Mouse (Mus musculus) right cerebral cortex, adult 18-20 months (tissue): ENCODE measurements around the gene Ccn1.

Experiments
- DNase-seq: peaks from one replicate; pipeline ENCODE4 v3.0.0; 2022; ENCODE audit warnings: mixed read lengths

Gene Ccn1

DNA sequence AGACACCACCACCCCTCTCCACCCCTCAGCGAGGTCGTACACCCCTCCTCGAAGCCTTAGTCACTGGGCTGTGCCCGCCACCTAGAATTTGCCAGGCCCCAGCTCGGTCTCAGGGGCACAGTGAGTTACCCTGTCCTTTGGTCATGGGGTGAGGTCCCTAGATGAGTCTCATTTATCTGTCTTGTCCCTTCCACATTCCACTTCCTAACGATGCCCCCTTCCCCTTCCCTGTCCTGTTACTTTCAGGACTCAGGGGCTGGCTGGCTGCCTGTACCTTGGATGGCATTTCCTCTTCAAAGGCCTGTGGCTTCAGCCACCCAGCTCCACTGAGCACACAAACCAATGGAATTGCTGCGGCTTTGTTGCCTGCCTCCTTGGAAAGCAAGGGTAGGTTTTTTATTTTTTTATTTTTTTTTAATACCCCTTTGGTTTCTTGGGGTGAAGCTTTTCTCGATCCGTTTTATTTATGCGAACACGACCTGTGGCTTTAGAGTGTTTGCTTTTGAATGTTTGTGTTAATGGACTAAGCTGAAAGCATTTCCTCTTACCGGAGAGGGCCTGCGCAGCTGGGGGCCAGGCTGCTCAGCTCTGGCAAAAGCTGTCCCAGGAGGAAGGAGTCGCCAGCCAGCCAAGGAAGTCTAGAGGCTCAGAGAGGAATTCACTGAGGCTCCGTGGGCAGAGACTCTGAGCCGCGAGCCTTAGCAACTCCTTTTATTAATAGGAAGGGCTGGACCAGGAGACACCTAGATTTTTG is 35.2 kb downstream of the Ccn1 start:
- no peak for DNase-seq

DNA sequence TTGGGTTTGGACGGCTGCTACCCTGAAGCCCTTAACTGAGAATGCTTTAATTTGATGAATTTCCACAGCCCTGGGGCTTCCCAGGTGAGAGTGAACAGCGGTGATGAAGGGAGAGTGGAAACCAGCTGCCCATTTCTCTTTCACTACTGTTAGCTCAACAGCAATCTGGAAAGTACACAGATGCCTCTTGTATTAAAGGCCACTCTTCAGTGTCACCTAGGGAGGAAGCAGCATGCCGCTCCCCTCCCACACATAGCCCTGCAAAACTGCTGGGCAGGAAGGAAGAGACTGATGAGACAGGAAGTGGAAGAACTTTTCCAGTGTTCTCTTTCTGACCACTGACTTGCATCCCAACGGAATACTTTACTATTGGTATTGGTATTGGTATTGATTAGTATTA is 36.5 kb downstream of the Ccn1 start:
- no peak for DNase-seq

DNA sequence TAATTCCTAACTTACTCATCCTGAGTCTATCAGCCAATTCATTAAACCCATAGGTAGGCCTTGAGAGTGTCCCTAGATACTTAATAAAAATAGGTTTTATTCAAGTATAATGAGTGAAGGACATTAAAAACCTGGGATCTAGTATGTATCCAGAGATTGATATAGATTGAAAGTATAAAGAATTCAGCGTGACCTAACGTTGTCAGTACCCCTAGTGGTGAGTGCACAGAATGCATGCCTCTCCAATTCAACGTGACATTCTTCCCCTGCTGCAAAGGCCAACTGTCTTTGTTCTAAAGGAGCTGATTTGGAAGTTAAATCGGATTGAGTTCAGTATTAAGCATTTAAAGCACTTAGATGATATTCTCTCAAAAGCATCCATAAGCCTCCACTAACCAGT is 37.1 kb downstream of the Ccn1 start:
- DNase-seq, result no peak

DNA sequence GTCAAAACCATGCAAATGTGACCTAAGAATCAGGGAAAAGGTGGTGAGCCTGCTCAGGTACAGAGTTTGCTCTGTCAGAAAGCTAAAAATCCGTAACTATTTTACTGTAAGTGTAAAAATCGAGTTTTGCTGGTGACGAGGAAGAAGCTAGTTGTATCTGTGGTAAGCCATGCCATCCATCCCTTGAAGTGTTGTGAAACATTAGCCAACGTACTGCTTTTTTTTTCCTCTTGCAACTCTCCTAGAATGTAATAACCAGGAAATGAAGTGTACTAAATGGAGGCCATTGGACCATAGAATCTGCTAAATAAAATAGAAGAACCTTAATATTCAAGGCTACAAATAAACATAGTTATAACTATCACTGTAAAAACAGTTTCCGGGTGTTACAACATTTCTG is 41.5 kb downstream of the Ccn1 start:
- no peak for DNase-seq

DNA sequence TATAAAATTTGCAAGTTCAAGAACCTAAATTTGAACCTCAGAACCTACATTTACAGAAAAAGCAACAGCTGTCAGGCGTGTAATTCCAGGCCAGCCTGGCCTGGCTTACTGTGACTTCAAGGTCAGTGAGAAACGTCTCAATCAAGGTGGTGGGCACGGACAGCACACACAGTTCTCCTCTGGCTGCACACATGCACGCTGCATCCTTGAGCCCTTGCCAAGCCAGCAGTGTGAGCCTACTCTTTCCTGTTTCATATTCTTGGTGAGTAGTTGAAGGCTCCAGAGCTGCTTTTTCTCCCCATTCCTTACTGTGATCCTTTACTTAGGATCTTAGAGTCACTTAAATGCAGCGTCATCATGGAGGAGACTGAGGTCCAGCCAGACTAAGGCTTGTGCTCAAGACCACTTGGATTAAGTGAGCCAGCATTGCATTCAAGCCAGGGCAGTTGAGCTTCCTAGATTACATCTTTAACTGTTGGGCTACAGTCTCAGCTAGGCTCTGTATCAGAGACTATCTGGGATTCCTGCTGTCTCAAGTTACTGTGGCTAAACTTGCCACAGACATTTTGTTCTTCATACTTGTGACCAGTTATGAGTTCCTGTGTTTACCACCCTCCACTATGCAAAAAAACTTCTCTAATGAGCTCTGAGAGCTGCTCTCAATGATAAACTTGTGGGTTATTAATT is 44.2 kb downstream of the Ccn1 start:
- no peak for DNase-seq

DNA sequence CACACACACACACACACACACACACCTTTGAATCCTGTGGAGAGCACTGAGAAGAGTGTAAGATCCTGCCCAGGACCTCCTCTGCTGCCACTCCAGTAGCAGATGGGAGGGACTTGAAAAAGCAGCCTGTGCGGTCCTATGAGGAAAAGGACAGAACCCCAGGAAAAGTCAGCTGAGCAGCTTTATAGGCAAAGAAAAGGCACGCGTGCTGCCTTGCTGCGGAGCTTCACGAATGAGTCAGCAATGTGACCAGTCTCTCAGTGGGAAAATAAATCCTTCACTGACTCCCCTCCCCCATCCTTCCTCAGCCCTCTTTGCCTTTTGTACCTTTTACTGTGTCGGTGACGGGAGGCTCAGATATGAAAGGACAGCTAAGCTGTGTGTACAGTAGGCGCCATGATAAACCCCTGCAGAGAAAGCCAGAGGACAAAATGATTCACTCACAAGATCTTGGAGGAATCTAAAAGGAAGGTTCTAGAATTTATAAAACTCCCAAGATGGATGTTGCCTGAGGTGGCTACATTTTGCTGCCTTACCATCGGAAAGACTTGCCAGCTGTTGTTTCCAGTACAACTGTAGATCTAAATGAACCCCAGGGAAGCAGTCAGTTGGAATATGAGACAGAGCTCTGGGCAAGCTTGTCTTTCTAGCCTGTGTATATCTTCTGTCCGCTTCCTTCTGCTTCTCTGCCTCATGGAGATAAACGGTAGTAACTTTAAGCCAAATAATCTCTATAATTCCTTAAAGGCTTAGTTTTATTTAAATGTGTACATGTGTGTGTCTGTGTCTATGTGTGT is 47.2 kb downstream of the Ccn1 start:
- no peak for DNase-seq

DNA sequence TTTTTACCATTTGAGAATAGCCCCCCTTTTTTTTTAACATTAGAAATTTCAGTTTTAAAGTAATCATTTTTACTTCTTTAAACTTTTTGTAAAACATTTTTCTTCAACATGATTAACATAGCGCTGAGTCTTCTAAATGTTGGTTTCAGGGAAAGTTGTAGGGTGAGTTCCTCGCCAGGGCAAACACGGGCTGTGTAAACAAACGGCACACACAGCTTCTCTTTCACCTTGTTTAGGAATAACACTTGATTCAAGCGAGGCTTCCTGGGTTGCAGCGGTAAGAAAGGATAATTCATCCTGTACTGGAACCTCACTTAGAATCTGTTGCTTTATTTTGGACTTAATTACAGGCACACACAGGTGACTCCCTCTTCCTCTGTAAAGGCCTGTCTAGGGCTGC is 48.4 kb downstream of the Ccn1 start:
- no peak for DNase-seq

DNA sequence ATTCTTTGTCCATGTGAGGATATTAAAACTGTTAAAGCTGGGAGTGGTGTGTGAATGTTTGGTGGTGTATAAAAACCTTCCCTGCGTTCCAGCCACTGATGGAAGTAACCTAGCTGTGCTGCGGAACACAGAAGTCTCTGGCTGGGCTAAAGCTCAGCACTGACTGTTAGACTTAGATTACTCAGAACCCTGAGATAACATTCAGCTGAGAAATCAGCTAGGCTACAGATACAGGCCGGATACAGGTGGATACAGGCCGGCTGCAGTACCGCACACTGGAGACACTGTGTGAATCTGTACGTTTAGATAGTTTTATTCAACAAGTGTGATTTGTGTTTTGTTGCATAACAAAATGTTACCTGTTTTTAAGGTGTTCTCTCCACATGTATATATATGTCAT is 49.0 kb downstream of the Ccn1 start:
- DNase-seq, result no peak

DNA sequence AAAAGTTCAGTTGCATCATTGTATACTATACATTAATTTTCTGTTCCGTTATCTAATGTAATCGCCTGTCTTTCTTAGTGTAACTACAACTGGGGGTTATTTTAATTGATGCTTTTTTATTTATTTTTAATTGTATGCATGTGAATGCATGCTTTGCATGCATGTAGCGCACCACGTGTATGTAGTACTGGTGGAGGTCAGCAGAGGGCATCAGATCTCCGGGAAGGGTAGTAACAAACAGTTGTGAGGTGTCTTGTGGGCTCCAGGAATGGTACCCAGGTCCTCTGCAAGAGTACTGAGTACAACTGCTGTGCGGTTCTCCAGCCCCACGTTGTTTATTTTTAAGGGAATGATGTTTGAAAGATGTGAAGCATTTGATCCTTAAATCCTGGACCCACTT is 50.7 kb downstream of the Ccn1 start:
- no peak for DNase-seq
